Mouse (Mus musculus) midbrain, postnatal 0 days (tissue): ENCODE results near the gene Akap5. TPM values are rescaled to one million over a fixed set of nuclear protein-coding genes. Genes with fewer than 3 reads are reported as not detected.

ENCODE experiments used
- ATAC-seq: fragments of 200-750 bp; cut with Nextera tagmentation; 2 replicates; pipeline ENCODE4 v1.8.0; 2017; ENCODE audit warnings: moderate number of reproducible peaks, mild to moderate bottlenecking, moderate TSS enrichment, moderate library complexity; ENCODE audit not compliant: low FRiP score
- DNase-seq: peaks from one replicate; pipeline ENCODE4 v3.0.0-alpha.2; 2015; ENCODE audit warnings: low spot score
- H3K27ac ChIP-seq: fragments of 300-500 bp; sonication (generic); 2 replicates; pipeline ENCODE4 v1.5.1; 2014; ENCODE audit warnings: low read depth, mild to moderate bottlenecking, low read length, mixed read lengths
- H3K27me3 ChIP-seq: fragments of 300-500 bp; sonication (generic); 2 replicates; pipeline ENCODE4 v1.6.1; 2014; ENCODE audit warnings: low read length, control low read depth, mixed read lengths; ENCODE audit not compliant: insufficient read depth
- H3K36me3 ChIP-seq: fragments of 300-500 bp; sonication (generic); 2 replicates; pipeline ENCODE4 v1.6.1; 2014; ENCODE audit warnings: low read length, control low read depth, mixed read lengths; ENCODE audit not compliant: insufficient read depth
- H3K4me1 ChIP-seq: fragments of 300-500 bp; sonication (generic); 2 replicates; pipeline ENCODE4 v1.6.1; 2014; ENCODE audit warnings: mild to moderate bottlenecking, control low read depth, antibody characterized with exemption, low read length, mixed read lengths; ENCODE audit not compliant: insufficient read depth
- H3K4me2 ChIP-seq: fragments of 300-500 bp; sonication (generic); 2 replicates; pipeline ENCODE4 v1.6.1; 2014; ENCODE audit warnings: low read depth, mild to moderate bottlenecking, low read length, mixed read lengths; ENCODE audit not compliant: poor library complexity, severe bottlenecking
- H3K4me3 ChIP-seq: fragments of 300-500 bp; sonication (generic); 2 replicates; pipeline ENCODE4 v1.5.1; 2014; ENCODE audit warnings: low read depth, mild to moderate bottlenecking, low read length, moderate library complexity
- H3K9ac ChIP-seq: fragments of 300-500 bp; sonication (generic); replicated peaks from 2 replicates; pipeline ENCODE4 v1.6.1; 2014; ENCODE audit warnings: mild to moderate bottlenecking, low read length, moderate library complexity, mixed read lengths; ENCODE audit not compliant: poor library complexity, severe bottlenecking
- H3K9me3 ChIP-seq: fragments of 300-500 bp; sonication (generic); 2 replicates; pipeline ENCODE4 v1.6.1; 2016; ENCODE audit warnings: low read length, control low read depth
- CTCF ChIP-seq: IDR thresholded peaks from 2 replicates; pipeline ENCODE4 v1.5.1; 2016; ENCODE audit warnings: antibody characterized with exemption, mild to moderate bottlenecking
- WGBS: fragments of 180-500 bp; shearing (Covaris S2); extraction: QIAGEN DNeasy Blood & Tissue Kit; methylation state at CpG from one replicate; pipeline ENCODE4 v1.1.7; 2014; 5-methylcytosine and 5-hydroxymethylcytosine counted together
- polyA plus RNA-seq: library from polyadenylated mRNA; unstranded; fragments of >200 nt; fragmentation: Nextera tagmentation; extraction: Ambion mirVana; gene quantifications from 2 replicates; pipeline ENCODE4 v1.2.1, GENCODE M21; 2015
- total RNA-seq: library from RNA; depleted of rRNA; stranded (reverse); fragments of >200 nt; gene quantifications from 2 replicates; pipeline ENCODE4 v1.2.3, GENCODE M21; 2014

The Akap5 gene
- total and polyA plus RNA-seq, 2 experiments from 2014 or later, result 10.7 to 17.2 TPM

DNA sequence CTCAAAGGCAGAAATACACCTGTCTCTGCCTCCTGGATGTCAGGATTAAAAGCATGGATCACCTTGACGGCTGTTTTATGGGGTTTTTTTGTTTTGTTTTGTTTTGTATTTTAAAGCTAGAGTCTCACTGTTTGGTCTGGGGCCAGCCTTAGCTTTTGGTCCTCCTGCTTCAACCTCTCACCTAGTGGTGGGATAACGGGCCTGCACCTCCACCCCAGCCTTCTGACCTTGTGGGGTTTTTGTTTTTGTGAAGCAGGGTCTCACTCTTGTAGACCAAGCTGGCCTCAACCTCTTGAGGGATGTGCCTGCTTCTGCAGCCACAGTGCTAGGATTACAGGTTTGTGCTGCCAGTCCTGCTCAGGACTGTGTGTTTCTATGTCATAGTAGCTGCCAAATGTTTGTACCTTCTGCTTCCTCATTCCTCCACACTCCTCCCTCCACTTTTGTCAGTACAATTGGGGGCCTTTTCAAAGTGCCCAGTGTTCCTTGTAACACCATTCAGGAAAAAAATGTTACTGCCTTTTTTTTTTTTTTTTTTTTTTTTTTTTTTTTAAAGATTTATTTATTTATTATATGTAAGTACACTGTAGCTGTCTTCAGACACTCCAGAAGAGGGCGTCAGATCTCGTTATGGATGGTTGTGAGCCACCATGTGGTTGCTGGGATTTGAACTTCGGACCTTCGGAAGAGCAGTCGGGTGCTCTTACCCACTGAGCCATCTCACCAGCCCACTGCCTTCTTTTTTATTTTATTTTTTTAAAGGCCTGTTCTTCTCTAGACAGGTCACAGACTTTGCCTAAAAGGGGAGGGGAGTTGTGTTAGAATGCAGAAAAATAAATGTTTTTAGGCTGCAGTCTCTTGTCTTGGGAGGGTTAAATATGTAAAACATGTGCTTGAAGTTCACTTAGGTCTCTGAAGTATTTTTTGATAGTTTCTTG is 48.5 kb downstream of the Akap5 start:
- no peak overlapping the region for H3K27ac ChIP-seq
- no peaks in the 10 kb centered on the region for H3K27me3 ChIP-seq
- 80% methylated on average over 5 of the region's 7 CpGs for WGBS
- ATAC-seq (no peak), DNase-seq (no peak)
- no peaks in the 10 kb centered on the region for H3K36me3 ChIP-seq
- H3K4me2 ChIP-seq, result no peak overlapping the region
- H3K4me1 ChIP-seq, result no peaks in the 10 kb centered on the region
- H3K4me3 ChIP-seq, result no peak overlapping the region
- H3K9ac ChIP-seq, result no peak overlapping the region
- no peak; the same call in 1 of the 2 replicates for TF ChIP-seq CTCF
- H3K9me3 ChIP-seq, result no peaks in the 10 kb centered on the region

DNA sequence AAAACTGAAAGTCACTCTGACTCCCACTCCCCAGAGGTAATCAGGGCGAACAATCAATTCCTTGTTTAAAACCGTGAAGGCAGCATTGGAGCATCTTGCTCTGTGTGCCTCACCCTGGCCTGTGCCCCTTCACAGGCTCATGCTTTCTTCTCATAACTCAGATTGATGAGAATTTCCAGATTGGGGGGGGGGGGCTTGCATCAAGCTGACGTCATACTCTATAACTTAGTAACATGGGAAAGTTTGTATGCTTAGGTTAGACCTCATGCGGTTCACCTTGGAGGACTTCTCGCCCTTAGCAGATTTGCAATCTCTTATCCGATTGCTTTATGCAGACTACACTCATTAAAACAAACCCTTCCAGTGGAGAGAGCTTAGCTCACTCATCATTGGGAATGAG is 49.3 kb downstream of the Akap5 start:
- WGBS, result 72% methylated on average over 6 of the region's 6 CpGs
- Histone ChIP-seq H3K36me3 (no peaks in the 10 kb centered on the region), H3K27me3 (no peaks in the 10 kb centered on the region), H3K27ac (no peak overlapping the region), H3K4me3 (no peak overlapping the region), H3K4me2 (no peak overlapping the region), H3K9me3 (no peaks in the 10 kb centered on the region), H3K9ac (no peak overlapping the region), H3K4me1 (no peaks in the 10 kb centered on the region)
- no peak for TF ChIP-seq CTCF
- ATAC-seq (no peak), DNase-seq (no peak)

DNA sequence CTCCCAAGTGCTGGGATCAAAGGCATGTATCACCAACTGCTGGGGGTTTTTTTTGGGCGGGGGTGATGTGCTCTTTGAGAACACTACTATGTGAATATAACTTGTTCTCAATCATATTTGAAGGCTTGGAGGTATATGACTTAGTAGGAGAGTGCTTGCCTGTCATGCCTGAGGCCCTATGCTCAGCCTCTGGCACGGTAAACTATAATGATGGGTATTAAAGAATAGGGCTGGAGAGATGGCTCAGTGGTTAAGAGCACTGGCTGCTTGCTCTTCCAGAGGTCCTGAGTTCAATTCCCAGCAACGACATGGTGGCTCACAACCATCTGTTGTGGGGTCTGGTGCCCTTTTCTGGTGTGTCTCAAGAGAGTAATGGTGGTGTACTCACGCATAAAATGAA is 50.2 kb downstream of the Akap5 start:
- Histone ChIP-seq H3K4me1 (no peaks in the 10 kb centered on the region), H3K4me2 (no peak overlapping the region), H3K9ac (no peak overlapping the region), H3K36me3 (no peaks in the 10 kb centered on the region), H3K4me3 (no peak overlapping the region), H3K9me3 (no peaks in the 10 kb centered on the region), H3K27me3 (no peaks in the 10 kb centered on the region), H3K27ac (no peak overlapping the region)
- ATAC-seq (no peak), DNase-seq (no peak)
- TF ChIP-seq CTCF, result no peak
- 86% methylated on average over 4 of the region's 4 CpGs for WGBS

DNA sequence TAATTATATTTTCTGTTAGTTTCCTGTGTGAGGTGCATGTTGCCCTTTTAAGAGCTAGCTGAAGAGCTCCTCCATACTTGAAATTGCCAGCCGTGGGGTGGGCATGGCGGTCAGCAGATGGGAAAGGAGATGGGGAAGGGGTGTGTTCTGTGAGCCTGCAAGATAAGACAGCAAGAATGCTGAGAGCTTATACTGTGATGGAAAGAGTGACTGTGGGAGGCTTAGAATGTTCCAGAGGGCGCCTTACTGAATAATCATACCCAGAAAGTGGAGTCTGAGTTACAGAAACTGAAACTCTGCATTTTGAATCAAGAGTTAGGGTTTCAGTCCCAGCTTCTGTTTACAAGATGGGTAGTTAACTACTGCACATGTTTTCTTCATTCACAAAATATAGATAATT is 50.8 kb downstream of the Akap5 start:
- Histone ChIP-seq H3K9me3 (no peaks in the 10 kb centered on the region), H3K27ac (no peak overlapping the region), H3K27me3 (no peaks in the 10 kb centered on the region), H3K4me2 (no peak overlapping the region), H3K4me3 (no peak overlapping the region), H3K4me1 (no peaks in the 10 kb centered on the region), H3K36me3 (no peaks in the 10 kb centered on the region), H3K9ac (no peak overlapping the region)
- ATAC-seq, result no peak
- 86% methylated on average over 3 of the region's 3 CpGs for WGBS
- TF ChIP-seq CTCF, result no peak
- no peak for DNase-seq

DNA sequence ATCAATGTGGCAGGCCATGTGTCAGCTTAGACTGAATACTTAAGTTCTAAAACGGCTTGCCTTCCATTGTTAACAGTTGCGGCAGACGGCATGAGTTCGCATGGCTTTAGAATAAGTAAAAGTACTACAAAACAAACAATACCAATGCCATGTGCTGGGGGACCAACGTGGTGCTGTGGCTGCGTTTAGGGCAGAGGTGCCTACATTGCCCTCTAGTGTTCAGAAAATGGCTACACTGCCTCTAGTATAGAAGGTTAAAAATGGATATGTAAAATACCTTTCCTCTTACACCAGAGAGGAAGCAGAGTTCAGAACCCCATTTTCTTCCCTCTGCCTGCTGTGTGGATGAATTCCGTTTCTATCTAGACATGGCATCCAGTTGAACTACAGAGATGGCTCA is 52.0 kb downstream of the Akap5 start:
- Histone ChIP-seq H3K27me3 (no peaks in the 10 kb centered on the region), H3K9ac (no peak overlapping the region), H3K27ac (no peak overlapping the region), H3K9me3 (no peaks in the 10 kb centered on the region), H3K36me3 (no peaks in the 10 kb centered on the region), H3K4me3 (no peak overlapping the region), H3K4me1 (no peaks in the 10 kb centered on the region), H3K4me2 (no peak overlapping the region)
- DNase-seq (peak; percentile 44), ATAC-seq (no peak)
- TF ChIP-seq CTCF, result peak; percentile 66
- WGBS, result 33% methylated on average over 7 of the region's 7 CpGs

DNA sequence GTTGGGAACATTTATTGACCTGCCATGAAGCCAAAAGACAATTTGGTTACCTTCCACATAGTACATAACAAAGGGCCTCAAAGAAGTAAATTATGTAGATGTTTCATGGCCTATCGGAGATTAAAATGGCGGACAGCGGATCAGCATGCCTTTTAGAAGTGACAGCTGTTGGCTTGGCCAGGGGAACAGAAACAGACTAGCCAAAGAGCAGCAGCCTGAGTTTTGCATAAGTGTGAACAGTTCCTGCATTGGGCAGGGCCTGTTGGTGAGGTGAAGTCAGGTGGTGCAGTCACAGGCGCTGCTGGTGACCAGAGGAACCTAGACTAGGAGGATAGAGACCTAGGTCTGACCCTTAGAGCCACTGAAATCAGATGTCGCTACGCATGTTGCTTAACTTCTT is 52.4 kb downstream of the Akap5 start:
- H3K9me3 ChIP-seq, result no peaks in the 10 kb centered on the region
- H3K27me3 ChIP-seq, result no peaks in the 10 kb centered on the region
- H3K27ac ChIP-seq, result no peak overlapping the region
- no peak for TF ChIP-seq CTCF
- H3K4me3 ChIP-seq, result no peak overlapping the region
- ATAC-seq, result no peak
- H3K4me2 ChIP-seq, result no peak overlapping the region
- DNase-seq, result no peak
- no peaks in the 10 kb centered on the region for H3K4me1 ChIP-seq
- H3K36me3 ChIP-seq, result no peaks in the 10 kb centered on the region
- H3K9ac ChIP-seq, result no peak overlapping the region
- 96% methylated on average over 6 of the region's 6 CpGs for WGBS
